Mouse (Mus musculus) kidney, embryonic 16.5 days (tissue): ENCODE data around the gene Rwdd4a. TPM values are rescaled to one million over a fixed set of nuclear protein-coding genes. Genes with fewer than 3 reads are reported as not detected.

Experiments
- ATAC-seq: fragments of 200-750 bp; cut with Nextera tagmentation; 2 replicates; pipeline ENCODE4 v1.8.0; 2017; ENCODE audit warnings: moderate TSS enrichment; ENCODE audit not compliant: low FRiP score, low TSS enrichment
- H3K27ac ChIP-seq: fragments of 300-500 bp; sonication (generic); 2 replicates; pipeline ENCODE4 v1.5.1; 2014; ENCODE audit warnings: low read length
- H3K27me3 ChIP-seq: fragments of 300-500 bp; sonication (generic); 2 replicates; pipeline ENCODE4 v1.6.1; 2014; ENCODE audit warnings: low read length, control low read depth, mixed read lengths; ENCODE audit not compliant: insufficient read depth
- H3K36me3 ChIP-seq: fragments of 300-500 bp; sonication (generic); 2 replicates; pipeline ENCODE4 v1.6.1; 2014; ENCODE audit warnings: low read length, control low read depth, mixed read lengths; ENCODE audit not compliant: insufficient read depth
- H3K4me1 ChIP-seq: fragments of 300-500 bp; sonication (generic); 2 replicates; pipeline ENCODE4 v1.6.1; 2014; ENCODE audit warnings: low read length, control low read depth, mixed read lengths; ENCODE audit not compliant: insufficient read depth
- H3K4me2 ChIP-seq: fragments of 300-500 bp; sonication (generic); replicated peaks from 2 replicates; pipeline ENCODE4 v1.6.1; 2014; ENCODE audit warnings: low read depth, low read length
- H3K4me3 ChIP-seq: fragments of 300-500 bp; sonication (generic); 2 replicates; pipeline ENCODE4 v1.5.1; 2014; ENCODE audit warnings: mild to moderate bottlenecking, low read length
- H3K9ac ChIP-seq: fragments of 300-500 bp; sonication (generic); replicated peaks from 2 replicates; pipeline ENCODE4 v1.6.1; 2014; ENCODE audit warnings: low read length
- H3K9me3 ChIP-seq: fragments of 300-500 bp; sonication (generic); 2 replicates; pipeline ENCODE4 v1.6.1; 2016; ENCODE audit warnings: low read length, control low read depth
- WGBS: fragments of 180-500 bp; shearing (Covaris S2); extraction: QIAGEN DNeasy Blood & Tissue Kit; methylation state at CpG from one replicate; pipeline ENCODE4 v1.1.7; 2014; 5-methylcytosine and 5-hydroxymethylcytosine counted together
- polyA plus RNA-seq: library from polyadenylated mRNA; unstranded; fragments of >200 nt; fragmentation: Nextera tagmentation; extraction: Ambion mirVana; gene quantifications from 2 replicates; pipeline ENCODE4 v1.2.1, GENCODE M21; 2015

The Rwdd4a gene
- polyA plus RNA-seq, 1 experiment from 2014 or later: 38.2 TPM

DNA sequence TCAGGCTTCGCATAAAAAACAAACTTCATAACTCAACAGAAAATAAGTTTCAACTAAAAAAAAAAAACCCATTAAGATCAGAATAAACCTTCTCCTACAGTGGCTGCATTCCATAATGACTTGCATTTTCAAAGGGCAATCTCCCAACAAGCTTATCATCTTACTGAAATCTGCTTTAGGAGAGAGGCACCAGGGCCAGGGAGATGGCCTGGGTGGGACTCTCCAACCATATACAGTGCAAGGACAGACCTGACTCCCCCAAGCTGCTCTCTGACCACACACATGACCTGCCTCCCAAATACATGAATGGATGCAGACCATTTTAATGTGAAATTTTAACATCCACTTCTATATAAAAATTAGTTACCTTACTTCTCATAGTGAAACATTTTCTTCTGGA is 5.4 kb upstream of the Rwdd4a start:
- Histone ChIP-seq H3K27me3 (no peaks in the 10 kb centered on the region), H3K4me3 (no peak overlapping the region), H3K4me2 (no peak overlapping the region), H3K4me1 (peaks cover 12% of the 10 kb centered on the region), H3K36me3 (peaks cover 24% of the 10 kb centered on the region), H3K9me3 (no peaks in the 10 kb centered on the region), H3K27ac (no peak overlapping the region), H3K9ac (no peak overlapping the region)
- WGBS: 88% methylated on average over 1 of the region's 1 CpGs
- ATAC-seq: no peak

DNA sequence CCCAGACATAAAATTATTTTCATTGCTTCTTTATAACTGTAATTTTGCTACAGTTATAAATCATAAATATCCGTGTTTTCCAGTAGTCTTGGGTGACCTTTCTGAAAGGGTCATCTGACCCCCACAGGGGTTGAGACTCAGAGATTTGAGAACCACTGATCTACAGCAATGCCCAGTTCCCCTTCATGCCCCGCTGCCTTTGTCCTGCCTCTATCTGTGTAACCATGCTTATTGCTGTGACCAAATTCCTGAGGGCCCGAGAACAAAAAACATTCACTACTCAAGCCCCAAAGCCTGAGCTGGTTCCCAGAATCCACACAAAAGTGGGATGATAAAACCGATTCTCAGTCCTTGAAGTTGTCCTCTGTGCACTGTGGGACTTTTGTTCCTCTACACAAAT is 4.9 kb downstream of the Rwdd4a start:
- Histone ChIP-seq H3K27me3 (no peaks in the 10 kb centered on the region), H3K9me3 (no peaks in the 10 kb centered on the region), H3K4me1 (peaks cover 8% of the 10 kb centered on the region), H3K4me2 (no peak overlapping the region), H3K27ac (no peak overlapping the region), H3K36me3 (peaks cover 22% of the 10 kb centered on the region), H3K9ac (no peak overlapping the region), H3K4me3 (no peak overlapping the region)
- 70% methylated on average over 4 of the region's 4 CpGs for WGBS
- ATAC-seq: no peak

DNA sequence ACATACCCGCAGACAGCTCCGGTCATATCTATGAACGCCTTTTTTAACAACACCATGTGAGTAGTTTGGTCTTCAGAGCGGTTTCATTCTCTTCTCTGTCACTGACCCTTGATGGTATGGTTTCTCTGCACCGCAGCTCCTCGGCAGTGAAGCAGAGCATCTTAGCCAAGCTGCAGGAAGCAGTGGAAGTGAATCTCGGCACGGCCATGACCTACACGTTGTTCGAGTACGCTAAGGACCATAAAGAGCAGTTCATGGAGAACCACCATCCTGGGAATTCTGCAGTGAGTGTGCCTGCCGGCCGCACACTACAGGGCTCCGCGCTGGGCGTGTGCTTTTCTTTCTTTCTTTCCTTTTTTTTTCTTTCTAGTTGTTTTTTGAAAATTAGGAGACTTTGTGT is 9.3 kb downstream of the Rwdd4a start:
- H3K4me2 ChIP-seq: no peak overlapping the region
- H3K9me3 ChIP-seq: no peaks in the 10 kb centered on the region
- H3K36me3 ChIP-seq: peaks cover 46% of the 10 kb centered on the region
- H3K4me3 ChIP-seq: no peak overlapping the region
- no peak overlapping the region for H3K9ac ChIP-seq
- no peaks in the 10 kb centered on the region for H3K4me1 ChIP-seq
- 96% methylated on average over 16 of the region's 16 CpGs for WGBS
- ATAC-seq: no peak
- H3K27me3 ChIP-seq: no peaks in the 10 kb centered on the region
- H3K27ac ChIP-seq: no peak overlapping the region

DNA sequence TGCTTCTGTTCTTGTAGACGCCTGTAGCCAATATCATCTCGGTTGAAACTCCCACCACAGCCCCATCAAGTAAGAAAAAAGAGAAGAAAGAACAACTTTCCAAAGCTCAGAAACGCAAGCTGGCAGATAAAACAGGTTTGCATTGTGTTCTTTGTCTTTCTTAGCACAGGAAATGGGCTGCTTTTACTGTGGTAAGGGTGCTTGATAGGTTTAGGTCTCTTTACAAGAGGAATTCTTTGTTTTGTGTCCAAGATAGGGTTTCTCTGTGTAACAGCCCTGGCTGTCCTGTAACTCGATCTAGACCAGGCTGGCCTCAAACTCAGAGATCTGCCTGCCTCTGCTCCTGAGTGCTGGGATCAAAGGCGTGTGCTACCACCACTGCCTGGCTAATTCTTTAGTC is 10.6 kb downstream of the Rwdd4a start:
- H3K4me2 ChIP-seq: no peak overlapping the region
- no peaks in the 10 kb centered on the region for H3K27me3 ChIP-seq
- 95% methylated on average over 5 of the region's 5 CpGs for WGBS
- H3K4me1 ChIP-seq: no peaks in the 10 kb centered on the region
- H3K4me3 ChIP-seq: no peak overlapping the region
- no peak overlapping the region for H3K9ac ChIP-seq
- H3K27ac ChIP-seq: no peak overlapping the region
- H3K36me3 ChIP-seq: peaks cover 49% of the 10 kb centered on the region
- ATAC-seq: no peak
- H3K9me3 ChIP-seq: no peaks in the 10 kb centered on the region

DNA sequence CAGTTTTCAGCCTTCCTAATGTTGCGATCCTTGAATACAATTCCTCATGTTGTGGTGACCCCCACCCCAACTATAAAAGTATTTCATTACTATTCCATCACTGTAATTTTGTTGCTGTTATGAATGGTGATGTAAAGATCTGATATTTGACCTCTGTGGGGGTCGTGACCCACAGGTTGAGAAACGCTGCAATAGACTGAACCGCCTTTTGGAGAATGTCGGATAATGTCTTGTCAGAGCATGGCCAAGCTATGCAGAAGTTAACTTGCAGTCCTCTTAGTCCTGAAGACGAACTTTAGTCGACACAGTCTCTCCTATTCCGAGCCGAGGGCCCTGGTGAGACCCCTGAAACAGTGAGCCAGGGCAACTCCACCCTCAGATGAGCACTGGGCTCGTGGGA is 13.6 kb downstream of the Rwdd4a start:
- H3K27me3 ChIP-seq: no peaks in the 10 kb centered on the region
- H3K36me3 ChIP-seq: peaks cover 60% of the 10 kb centered on the region
- H3K27ac ChIP-seq: no peak overlapping the region
- H3K9ac ChIP-seq: no peak overlapping the region
- no peaks in the 10 kb centered on the region for H3K4me1 ChIP-seq
- no peak overlapping the region for H3K4me3 ChIP-seq
- no peak overlapping the region for H3K4me2 ChIP-seq
- H3K9me3 ChIP-seq: no peaks in the 10 kb centered on the region
- 97% methylated on average over 10 of the region's 10 CpGs for WGBS
- ATAC-seq: no peak

DNA sequence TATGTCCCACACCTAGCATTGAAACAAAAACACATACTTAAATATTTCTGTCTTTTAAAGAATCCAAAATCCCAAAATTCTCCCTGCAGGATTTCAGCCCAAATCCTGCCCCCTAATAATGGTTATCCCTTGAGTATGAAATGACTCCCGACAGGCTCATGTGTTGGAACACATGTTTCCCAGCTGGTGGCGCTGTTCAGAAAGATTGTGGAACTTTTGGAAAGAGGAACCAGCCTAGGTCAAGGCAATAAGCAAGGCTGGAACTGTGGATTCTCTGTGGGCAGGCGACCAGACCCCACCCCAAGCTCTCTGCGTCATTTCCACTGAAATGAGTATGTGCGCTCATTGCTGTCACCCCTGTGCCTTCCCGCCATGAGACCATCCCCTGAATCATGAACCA is 20.1 kb downstream of the Rwdd4a start:
- ATAC-seq: no peak
- no peak overlapping the region for H3K27ac ChIP-seq
- WGBS: 89% methylated on average over 6 of the region's 6 CpGs

DNA sequence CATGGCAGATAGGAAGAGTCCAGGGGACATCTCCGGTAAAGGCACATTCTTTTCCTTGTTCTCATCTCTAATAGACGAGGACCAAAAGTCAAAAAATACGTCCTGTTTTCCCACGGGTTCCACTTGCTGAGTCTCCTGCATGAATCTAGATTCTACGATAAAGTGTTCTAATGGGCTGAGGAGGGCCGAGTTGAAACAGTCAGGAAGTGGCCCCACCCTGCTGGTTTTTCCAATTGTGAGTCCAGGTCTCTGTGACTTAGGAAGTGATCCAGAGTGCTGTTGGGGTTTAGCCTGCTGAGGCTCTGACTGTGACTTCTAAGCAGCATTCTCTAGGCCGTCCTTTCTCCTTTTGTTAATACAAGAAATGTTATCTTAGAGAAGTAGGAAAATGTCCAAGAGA is 23.0 kb downstream of the Rwdd4a start:
- ATAC-seq: no peak
- H3K9ac ChIP-seq: no peak overlapping the region
- no peak overlapping the region for H3K27ac ChIP-seq
- peaks cover 5% of the 10 kb centered on the region; the same call in 1 of the 2 replicates for H3K9me3 ChIP-seq
- no peak overlapping the region for H3K4me2 ChIP-seq
- no peaks in the 10 kb centered on the region for H3K27me3 ChIP-seq
- peaks cover 8% of the 10 kb centered on the region for H3K36me3 ChIP-seq
- 0 out of 2 replicates have a peak, but pooled peaks cover 3% of the 10 kb centered on the region for H3K4me1 ChIP-seq
- no peak overlapping the region for H3K4me3 ChIP-seq
- 75% methylated on average over 7 of the region's 7 CpGs for WGBS

More for the DNA sequence above, 20.1 kb downstream of the Rwdd4a start:
- Histone ChIP-seq H3K36me3 (peaks cover 29% of the 10 kb centered on the region), H3K27me3 (no peaks in the 10 kb centered on the region), H3K4me1 (0 out of 2 replicates have a peak, but pooled peaks cover 2% of the 10 kb centered on the region), H3K9me3 (peaks cover 5% of the 10 kb centered on the region; the same call in 1 of the 2 replicates), H3K4me3 (no peak overlapping the region), H3K9ac (no peak overlapping the region), H3K4me2 (no peak overlapping the region)

DNA sequence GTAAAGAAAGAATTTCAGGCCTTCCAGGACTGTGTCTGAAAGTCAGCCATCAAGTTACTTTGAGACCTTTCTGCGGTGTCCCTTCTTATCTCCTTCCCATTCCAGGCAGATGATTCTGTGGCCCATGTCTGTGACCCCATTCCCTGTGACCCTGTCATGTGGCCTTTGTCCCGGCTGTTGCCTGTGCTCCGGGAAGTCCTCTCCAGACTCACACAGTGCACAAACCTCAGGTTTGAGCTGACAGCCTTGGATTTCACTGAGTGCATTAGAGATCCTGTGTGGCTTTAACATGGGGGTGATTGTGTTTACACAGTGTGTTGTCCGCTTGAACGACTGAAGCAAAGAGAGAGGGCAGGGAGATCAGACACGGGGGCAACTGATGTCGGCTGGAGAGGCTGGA is 24.8 kb downstream of the Rwdd4a start:
- H3K9me3 ChIP-seq: peaks cover 4% of the 10 kb centered on the region; the same call in 1 of the 2 replicates
- ATAC-seq: peak; percentile 42; the same call in 1 of the 2 replicates
- 0 out of 2 replicates have a peak, but pooled peaks cover 3% of the 10 kb centered on the region for H3K4me1 ChIP-seq
- H3K27ac ChIP-seq: no peak overlapping the region
- H3K36me3 ChIP-seq: peaks cover 2% of the 10 kb centered on the region
- H3K4me3 ChIP-seq: no peak overlapping the region
- H3K27me3 ChIP-seq: no peaks in the 10 kb centered on the region
- 33% methylated on average over 7 of the region's 7 CpGs for WGBS
- no peak overlapping the region for H3K4me2 ChIP-seq
- H3K9ac ChIP-seq: no peak overlapping the region

DNA sequence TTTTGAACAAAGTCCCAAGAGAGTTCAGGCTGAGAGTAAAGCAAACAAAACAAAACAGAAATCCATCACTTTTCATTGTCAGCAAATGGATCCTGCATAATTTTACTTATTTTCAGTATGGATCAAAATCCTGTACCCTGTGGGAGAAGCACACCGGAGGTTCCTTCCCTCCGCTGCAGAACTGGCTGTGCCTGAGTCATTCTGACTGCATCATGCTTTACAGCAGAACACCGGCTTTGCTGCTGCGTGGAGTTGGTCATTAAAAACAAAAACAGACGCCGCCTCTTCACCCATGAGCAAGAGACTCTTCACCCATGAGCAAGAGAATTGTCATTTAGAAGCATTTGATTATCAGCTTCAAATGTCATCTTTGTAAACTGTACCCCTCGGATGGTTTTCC is 27.3 kb downstream of the Rwdd4a start:
- Histone ChIP-seq H3K4me2 (no peak overlapping the region), H3K4me1 (0 out of 2 replicates have a peak, but pooled peaks cover 3% of the 10 kb centered on the region), H3K9ac (no peak overlapping the region), H3K9me3 (no peaks in the 10 kb centered on the region), H3K27me3 (no peaks in the 10 kb centered on the region), H3K36me3 (no peaks in the 10 kb centered on the region), H3K4me3 (no peak overlapping the region), H3K27ac (no peak overlapping the region)
- 81% methylated on average over 7 of the region's 7 CpGs for WGBS
- ATAC-seq: no peak

DNA sequence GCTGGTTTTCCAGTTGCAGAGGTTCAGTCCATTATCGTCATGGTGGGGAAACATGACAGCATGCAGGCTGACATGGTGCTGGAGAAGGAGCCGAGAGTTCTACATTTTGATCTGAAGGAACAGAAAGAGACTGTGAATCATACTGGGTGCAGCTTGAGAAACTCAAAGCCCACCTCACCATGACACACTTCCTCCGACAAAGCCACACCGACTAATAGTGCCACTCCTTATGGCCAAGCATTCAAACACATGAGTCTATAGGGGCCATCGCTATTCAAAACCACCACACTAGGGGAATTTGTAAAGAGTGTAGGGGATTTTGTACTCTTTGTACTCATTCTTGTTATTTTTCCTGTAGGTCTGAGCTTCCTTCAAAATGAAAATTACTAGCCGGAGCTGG is 33.1 kb downstream of the Rwdd4a start:
- no peaks in the 10 kb centered on the region for H3K4me1 ChIP-seq
- ATAC-seq: no peak
- WGBS: 95% methylated on average over 6 of the region's 6 CpGs
- H3K4me2 ChIP-seq: no peak overlapping the region
- H3K9ac ChIP-seq: no peak overlapping the region
- H3K9me3 ChIP-seq: no peaks in the 10 kb centered on the region
- no peaks in the 10 kb centered on the region for H3K36me3 ChIP-seq
- H3K27ac ChIP-seq: no peak overlapping the region
- no peak overlapping the region for H3K4me3 ChIP-seq
- no peaks in the 10 kb centered on the region for H3K27me3 ChIP-seq
